Mouse (Mus musculus) CD8-positive naive resting alpha-beta T cell, adult 2 months (primary cell): ENCODE results near the gene Ccdc181.
"Not testable (repeated sequence)": the region's sequence is repeated elsewhere in the genome, so short reads cannot be mapped to it uniquely, and the experiment has no call there.

Source experiments
- DNase-seq, 2 experiments: peaks; one replicate each; pipeline ENCODE4 v3.0.0; 2022; ENCODE audit warnings: low read depth in 2 of 2, low spot score in 2 of 2

Gene Ccdc181

GRCm38 (mm10) chr1:164275455-164275954 lies at the start of gene Ccdc181:
Gene Ccdc181, plus strand, starts transcription at chr1:164275585.
- peak; percentile 92 to 94 for DNase-seq

- not testable (repeated sequence) for DNase-seq
Observed at GRCm38 (mm10) chr1:164231937-164232570, 43.3 kb upstream of the Ccdc181 start.

DNA sequence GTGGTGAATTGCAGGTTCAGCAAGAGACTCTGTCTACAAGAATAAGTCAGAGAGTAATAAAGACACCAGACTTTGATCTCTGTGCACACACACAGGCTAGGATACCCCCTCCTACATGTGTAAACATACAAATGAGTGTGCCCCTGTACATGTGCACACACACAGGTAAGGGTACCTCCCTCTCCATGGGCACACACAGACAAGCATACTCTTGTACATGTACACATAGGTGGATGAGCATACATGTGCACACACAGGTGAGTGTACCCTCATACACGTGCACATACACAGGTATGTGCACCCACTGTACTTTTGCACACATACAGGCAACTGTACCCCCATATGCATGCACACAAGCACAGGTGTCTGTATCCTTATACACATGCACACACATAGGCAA lies 41.9 kb upstream of the Ccdc181 start:
- no peak for DNase-seq

GRCm38 (mm10) chr1:164235078-164235477 lies 40.3 kb upstream of the Ccdc181 start:
- DNase-seq = no peak

- DNase-seq = no peak
Observed at GRCm38 (mm10) chr1:164236078-164236477, 39.3 kb upstream of the Ccdc181 start.

DNA sequence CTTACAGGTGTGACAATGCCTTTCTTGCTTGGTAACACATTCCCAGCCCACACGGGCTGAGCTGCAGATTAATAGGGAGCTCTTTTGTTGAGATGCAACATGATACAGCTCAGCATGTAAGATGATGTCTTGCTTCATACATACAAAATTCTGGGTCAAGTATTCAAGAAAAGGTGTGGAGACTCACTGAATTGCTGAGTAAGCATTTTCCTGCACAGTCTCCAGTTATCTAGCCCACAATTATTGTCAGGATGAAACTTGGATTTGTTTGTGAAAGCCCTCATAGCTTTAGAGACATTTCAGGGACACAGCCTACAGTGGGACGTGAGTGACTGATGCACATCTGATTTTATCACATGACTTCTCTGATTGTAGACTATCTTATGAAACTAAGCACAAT lies 33.9 kb upstream of the Ccdc181 start:
- no peak for DNase-seq

- DNase-seq = no peak
Observed at GRCm38 (mm10) chr1:164242809-164243208, 32.6 kb upstream of the Ccdc181 start.

GRCm38 (mm10) chr1:164247442-164247841 lies 27.9 kb upstream of the Ccdc181 start:
- DNase-seq = no peak

GRCm38 (mm10) chr1:164247971-164248370 lies 27.4 kb upstream of the Ccdc181 start:
- no peak for DNase-seq

DNA sequence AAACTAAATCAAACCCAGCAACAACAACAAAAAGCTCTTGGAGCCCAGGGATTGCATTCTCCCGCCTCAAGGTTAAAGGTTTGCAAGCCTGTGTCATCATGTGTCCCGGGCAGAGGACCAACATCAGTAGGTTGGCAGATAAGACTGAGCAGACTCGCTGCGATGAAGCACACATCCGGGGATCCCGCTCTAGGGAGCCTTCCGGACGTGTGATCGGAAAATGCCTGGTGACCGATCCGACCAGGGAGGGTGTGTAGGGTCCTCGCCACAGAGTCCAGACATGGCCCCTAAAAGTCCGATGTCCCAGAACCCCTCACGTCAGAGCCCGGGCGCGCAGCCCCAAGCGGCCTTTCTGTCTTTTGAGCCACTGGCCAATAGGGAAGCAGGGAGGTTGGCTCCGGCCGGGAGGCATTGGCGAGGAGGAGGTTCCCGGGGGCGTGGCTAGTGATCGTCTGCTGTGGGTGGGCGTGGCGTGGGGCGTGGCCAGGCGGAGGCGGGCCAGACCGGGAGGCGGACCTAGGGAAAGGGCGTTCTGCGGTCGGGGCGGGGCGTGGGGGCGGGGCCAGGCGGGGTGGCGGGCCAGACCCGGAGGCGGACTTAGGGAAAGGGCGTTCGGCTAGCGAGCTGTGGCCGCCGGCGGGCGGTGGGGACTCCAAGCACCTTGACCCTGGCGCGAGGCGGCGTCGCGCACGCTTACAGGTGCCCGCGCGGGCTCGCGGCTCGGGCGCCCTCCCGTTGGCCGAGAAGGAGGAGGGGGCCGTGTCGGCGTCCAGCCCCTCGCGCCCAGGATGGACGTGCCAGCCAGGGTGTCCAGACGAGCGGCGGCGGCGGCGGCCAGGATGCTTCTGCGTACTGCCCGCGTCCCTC lies 26.7 kb upstream of the Ccdc181 start, which contains the start of gene Slc19a2:
TSS of gene Slc19a2 (plus strand) at position 582 of the 867 bp plus-strand sequence.
- peak; percentile 94 to 95 for DNase-seq

DNA sequence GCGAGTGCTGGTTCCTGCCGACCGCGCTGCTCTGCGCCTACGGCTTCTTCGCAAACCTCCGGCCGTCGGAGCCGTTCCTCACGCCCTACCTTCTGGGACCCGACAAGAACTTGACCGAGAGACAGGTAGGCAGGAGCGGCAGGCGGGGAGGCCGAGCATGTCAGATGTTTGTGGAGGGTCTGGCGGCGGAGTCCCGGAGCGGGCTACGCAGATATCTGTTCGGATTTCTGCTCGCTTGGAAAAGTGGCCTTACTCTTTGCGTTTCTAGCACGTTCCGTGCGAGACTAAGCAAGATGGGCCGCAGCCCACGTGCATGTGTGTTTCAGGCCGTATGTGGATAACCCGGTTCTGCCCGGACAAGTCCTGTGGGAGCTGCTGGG lies 26.1 kb upstream of the Ccdc181 start:
- DNase-seq = peak in 1 of 2 experiments; percentile 46

DNA sequence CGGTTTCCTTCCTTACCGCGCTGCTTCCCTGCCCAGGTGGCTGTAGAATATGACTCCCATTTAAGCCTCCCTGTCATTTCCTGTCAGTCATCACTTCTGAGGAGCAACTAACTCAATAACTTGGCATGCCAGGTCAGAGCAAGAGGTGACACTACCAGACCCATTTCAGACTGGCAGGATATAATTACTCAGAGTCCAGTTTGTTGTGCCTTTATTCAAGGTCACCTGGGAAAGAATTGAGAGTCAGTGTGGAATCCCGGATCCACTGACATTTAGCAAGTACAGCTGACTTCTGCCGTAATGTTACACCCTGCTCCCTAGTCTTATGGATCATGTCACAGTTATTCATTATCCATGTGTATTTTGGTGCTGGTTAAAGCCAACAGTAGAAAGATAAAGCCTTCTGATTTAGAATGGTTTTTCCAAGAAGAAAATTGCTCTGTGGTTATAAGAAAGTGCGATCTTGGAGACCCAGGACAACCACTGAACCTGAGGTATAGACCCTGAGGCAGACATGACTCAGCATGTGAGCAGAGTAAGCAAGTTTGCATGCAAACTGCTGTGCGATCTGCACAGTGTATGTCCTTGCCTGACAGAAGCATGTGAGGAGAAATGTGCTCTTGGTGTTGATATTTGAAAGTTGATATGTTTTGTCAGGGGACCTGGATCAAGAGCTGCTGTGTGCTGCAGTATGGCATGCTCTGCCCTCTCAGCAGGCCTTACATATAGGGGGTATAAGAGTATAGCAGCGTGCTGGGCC lies 24.8 kb upstream of the Ccdc181 start:
- DNase-seq = no peak

- no peak for DNase-seq
Observed at GRCm38 (mm10) chr1:164251438-164251837, 23.9 kb upstream of the Ccdc181 start.

DNA sequence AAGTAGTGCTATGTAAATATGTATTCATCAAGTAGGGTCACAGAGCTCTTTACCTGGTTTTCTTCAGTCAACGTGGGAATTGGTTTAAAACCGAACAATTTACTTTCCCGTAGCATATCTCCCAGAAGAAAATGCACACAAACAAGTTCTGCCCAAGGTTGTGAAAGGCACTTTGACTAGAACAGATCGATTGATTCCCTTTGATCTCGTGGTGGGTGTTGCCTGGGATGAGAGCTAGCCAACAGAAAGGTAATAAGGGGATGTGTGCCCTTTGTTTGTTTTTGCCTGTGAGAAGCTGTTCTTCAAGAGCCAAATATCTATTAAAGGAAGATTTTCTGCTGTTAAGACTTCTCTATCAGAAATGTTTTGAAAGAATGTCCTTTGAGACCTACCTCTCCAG lies 22.8 kb upstream of the Ccdc181 start:
- DNase-seq = no peak

DNA sequence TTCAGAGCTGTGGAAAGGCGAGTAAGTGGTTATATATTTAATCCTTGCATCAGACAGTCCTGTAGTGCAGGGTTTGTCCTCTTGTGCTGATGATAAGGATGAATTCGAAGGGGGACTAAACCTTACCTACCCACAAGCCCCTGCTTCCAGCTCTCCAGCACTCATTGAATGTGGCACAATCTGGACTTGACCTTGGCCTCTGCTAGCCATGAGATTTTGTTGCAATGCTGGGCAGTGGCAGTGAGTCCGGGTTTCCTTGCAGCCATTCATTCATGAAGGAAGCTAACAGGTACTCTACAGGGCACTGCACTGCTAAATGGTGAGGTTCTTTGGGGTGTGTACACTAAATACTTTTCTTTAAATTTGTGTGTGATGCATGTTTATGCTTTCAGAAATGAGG lies 20.5 kb upstream of the Ccdc181 start:
- no peak for DNase-seq

GRCm38 (mm10) chr1:164260171-164261028 lies 15.0 kb upstream of the Ccdc181 start:
- DNase-seq = no peak

DNA sequence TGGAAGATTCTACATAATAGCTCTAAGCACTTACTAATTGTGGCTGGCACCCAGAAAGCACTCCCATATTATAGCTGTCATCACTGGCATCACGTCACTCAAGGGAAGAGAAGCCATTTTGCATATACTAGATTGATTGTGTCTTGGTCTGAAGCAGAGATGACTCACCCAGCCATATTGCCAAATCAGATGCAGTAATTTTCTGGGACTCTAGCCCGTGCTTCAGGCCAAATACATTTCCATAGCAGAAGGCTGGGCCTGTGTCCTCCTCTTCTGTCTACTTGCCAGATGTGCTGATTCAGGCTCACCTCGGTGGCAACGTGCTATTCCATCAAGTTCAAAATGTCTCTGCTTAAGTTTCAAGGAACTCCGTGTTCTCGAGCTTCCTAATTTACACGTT lies 13.8 kb upstream of the Ccdc181 start:
- no peak for DNase-seq

DNA sequence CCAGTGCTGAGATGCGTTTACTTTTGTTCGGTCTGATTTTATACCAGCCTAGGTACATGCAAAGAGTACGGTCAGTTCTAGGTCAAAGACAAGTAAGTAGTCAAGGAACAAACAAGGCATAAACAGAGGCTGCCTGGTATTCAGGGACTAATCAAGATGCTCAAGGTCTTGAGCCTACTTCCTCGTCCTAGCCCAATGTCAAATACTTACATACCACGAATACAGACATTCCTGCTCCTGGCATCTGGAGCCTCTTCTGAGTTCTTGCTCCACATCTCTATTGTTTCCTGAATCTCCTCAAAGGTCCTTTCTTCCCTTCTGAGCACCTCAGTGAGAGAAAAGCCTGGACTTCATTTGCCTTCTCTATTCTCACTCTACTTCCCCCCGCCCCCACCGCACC lies 4.4 kb upstream of the Ccdc181 start:
- no peak for DNase-seq

DNA sequence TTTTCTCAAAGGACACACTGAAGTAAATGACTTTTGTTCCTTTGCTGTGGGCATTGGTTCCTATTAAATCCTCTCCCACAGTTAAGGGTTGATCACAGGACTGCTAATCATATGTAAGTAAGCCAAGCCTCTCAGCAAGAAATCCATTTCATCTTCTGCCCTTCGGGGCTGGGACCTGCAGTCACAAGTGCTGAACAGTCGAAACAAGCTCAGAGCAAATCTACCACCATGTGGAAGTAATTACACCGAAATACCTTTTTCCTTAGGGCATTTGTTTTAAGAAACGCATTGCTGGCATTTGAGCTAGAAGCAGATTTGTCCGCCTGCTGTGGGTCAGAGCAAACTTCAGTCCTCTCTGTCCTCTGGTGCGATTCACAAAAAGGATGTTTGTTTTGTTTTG lies 1.7 kb upstream of the Ccdc181 start:
- no peak for DNase-seq

GRCm38 (mm10) chr1:164276552-164276951 lies 1.2 kb downstream of the Ccdc181 start:
- no peak for DNase-seq

- no peak for DNase-seq
Observed at GRCm38 (mm10) chr1:164279332-164279731, 3.9 kb downstream of the Ccdc181 start.
